Mouse (Mus musculus): ENCODE measurements at regions not wholly inside any gene's neighbourhood (a gene's known extent, or its start where the extent isn't known, plus 50 kb on each side); places are given as distances from the start of the nearest gene placed in this dataset.

DNA sequence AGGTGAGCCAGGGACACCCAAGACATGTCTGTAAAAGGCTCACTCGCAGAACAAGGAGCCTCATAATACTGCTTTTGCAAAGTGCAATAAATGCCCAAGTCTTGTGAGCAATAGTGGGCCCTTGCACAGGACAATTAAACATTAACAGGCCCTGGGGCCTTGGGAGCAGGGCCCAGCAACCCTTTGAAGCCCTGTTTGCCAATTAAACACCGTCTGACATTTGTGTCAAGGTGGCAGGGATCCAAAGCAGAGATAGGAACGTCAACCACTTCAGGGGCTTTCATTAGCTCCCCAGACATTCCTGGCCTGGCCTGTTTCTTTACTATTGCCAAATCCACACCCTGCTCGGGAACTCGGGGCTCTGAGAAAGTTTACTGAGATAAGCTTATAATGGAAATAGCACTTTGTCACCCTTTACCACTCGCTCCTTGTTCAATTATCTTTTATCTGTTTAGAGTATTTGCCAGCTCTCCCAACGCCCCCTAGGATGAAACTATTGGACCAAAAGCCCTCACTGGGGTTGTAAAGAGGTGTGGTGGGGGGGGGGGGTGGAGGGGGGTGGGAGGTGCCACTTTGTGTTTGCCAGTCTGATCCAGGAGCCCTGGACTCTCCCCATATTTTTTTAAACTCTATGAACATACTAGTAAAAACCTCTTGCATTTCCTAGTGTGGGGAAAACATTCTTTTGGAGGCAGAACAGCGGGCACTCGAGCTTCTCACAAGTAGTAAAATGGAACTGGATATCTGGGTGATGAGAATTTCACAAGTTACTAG, 247.4 kb downstream of the Fam49a start:
- DNase-seq (ENCODE audit: low spot score in 2 of 2) = no peak

DNA sequence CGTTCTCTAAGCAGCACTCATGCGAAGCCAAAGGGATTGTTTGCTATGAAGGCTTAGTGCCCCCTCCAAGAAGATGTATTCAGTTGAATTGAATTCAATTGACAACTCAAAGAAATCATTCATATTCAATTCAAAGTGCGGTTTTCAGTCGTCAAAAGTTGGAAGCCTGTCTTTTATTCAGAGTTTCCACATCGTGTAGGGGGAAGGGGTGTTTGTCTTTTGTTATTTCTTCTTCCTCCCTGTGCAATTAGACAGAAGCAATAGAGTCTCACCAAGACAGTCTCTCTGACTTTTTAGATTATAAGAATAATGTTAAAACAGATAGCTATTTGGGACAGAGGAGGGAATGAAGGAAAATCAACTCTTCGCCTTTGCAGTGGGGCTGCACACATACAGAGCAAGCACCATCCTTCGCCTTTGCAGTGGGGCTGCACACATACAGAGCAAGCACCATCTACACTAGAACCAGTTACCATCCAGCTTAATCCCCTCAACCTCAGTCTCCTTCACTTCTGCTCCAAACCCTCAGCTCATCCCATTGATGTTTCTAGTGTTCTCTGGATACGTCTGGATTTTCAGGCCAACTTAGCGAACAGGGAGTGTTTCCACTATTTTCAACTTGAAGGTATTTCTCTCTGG, 246.7 kb downstream of the Fam49a start:
- DNase-seq (ENCODE audit: low spot score in 2 of 2) = no peak

DNA sequence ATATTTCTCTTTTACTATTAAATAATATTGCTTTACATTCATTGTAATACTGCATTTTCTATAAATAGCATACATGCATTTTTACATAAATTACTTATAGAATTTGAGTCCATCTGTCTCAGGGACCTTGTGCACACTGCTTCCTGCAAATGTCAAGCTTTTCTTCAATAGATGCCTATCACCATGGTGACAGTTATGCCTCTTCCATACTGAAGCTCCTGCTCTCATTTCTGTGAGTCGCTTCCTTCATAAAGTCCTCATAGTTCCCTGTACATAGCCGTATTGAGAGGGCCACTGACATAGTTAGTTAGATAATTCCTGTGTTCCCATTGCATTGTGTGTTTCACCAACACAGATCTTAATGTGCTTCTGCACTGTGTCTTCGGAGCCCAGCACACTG, 244.7 kb downstream of the Fam49a start:
- no peak for DNase-seq (ENCODE audit: low spot score in 2 of 2)

DNA sequence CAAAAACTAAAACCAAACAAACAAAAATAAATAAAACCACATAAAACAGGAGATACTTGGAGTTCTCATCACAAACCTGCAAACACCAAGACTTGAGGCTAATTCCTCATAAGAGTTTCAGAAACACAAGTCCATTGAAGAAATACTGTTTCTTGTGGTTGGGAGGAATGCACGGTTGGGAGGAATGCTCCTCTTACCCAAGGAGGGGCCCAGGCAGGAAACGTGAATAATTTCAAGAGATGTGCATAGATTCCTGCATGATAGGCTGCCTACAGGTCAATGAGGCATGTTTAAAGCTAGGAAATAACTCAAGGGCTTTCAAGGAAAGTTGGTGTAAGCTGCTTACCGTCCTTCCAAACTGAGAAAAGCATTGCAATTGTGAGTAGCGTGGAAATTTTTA, 243.7 kb downstream of the Fam49a start:
- DNase-seq (ENCODE audit: low spot score in 2 of 2) = no peak

DNA sequence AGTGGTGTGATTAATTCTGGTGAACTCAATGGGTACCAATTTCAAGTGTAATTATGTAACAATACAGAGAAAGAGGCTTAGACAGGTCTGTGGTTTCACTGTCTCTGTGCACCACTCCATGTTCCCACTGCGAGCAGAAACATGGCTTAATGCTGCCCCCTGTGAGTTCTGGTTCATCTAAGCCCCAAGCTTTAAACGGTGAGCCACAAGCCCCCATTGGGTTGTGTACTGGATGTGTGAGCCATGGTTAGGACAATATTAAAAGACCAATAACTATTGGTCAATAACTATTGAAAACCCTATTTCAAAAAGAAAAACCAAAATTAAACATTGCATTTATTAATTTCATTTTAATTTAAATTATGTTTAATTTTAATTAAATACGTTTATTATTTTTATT, 238.0 kb downstream of the Fam49a start:
- no peak for DNase-seq (ENCODE audit: low spot score in 2 of 2)

DNA sequence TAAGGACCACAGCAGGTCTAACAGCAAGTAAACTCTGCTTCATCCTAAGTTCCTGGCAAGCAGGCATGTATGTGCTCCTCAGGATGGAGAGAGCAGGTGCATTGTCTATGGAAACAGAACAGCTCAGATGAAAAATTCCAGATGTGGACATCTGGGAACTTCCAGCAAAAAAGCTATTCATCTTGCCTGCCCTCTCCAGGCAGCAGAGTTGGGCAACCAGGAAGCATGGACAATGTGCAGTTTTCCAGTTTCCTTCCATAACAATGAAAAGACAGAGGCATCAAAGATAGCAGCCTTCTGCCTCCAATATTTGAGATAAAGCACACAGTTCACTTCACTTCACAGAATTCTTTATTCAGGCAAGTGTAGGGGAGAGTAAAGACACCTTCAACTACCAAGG, 236.7 kb downstream of the Fam49a start:
- no peak for DNase-seq (ENCODE audit: low spot score in 2 of 2)

DNA sequence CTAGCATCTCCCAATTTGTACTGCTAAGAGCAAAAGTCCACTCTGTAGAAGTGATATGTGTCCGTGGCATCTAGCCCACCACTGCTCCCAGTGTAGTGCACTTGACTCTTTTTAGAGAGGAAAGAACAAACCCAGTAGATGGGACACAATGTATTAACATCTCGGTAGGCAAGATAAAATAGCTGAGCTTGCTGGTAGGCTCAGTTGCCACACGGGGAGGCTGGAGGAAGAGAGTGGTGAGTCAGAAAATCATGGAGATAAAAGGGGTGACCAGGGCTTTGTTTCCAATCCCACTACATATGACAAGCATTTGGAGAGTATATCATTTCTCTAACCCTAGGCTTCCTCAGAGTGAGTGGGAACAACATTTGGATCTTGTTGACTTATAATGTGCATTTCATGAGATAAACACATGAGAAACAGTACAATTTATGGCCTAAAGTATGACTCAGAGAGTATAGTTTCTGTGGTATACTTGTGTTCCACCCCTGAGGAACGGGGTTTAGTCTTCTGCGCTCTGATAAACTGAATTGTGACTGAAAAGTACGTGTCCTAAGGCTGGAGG, 235.4 kb downstream of the Fam49a start:
- no peak for DNase-seq (ENCODE audit: low spot score in 2 of 2)

DNA sequence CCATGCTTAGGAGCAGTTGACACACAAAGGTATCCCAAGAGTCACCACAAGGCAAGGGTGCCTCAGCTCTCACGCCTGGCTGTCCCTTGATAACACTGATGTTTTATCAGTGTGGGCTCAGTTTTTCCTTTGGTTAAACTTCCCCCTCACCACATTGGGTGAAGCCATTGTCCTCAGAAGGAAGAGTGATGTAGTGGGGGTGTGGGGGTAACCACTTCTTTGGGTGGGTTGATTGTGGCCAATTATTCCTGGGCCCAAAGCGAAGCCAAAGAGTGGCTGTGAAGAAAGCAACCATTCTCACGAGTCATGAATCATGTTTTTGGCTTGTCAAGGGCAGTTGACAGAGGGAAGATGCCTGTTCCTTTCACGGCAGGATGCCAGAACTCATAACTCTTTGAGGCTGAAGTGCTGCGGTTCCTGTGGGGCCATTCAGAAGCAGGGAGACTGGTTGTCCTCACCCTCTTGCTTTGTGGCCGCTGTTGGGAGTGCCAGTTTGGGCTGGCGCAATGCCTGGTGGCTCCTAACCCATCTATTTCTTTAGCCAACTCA, 234.7 kb downstream of the Fam49a start:
- DNase-seq (ENCODE audit: low spot score in 2 of 2) = no peak

DNA sequence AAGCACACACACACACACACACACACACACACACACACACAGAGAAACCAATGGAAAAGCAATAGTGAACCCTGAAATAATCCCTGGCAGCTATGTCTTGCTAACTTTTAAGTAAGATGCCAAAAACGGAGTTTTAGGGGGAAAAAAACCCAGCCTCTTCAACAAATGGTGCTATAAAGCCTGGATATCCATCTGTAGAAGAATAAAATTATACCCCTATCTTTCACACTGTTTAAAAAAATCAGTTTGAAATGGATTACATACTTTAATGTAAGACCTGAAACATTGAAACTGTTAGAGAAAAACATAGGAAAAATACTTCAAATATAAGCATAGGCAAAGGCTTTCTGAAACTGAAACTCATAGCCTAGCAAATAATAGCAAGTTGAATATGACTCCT, 228.2 kb downstream of the Fam49a start:
- no peak for DNase-seq (ENCODE audit: low spot score in 2 of 2)

DNA sequence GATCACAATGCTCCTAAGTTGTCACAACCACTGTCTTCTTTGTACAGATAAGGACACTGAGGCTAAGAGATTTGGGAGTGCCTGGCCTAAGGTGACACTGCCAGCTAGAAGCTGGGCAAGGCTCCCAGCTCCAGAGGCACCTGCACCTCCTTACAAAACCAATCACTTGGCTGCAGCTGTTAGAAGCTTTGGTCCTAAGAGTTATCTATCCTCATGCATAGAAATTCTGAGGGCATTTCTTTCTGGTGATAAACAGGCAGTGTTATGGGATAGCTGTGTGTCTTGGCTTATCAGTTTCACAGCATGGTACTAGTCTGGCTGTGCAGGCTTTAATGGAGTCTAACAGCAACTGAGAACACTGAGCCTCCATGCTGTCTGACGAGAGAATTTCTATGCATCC, 226.2 kb downstream of the Fam49a start:
- DNase-seq (ENCODE audit: low spot score in 2 of 2) = no peak

DNA sequence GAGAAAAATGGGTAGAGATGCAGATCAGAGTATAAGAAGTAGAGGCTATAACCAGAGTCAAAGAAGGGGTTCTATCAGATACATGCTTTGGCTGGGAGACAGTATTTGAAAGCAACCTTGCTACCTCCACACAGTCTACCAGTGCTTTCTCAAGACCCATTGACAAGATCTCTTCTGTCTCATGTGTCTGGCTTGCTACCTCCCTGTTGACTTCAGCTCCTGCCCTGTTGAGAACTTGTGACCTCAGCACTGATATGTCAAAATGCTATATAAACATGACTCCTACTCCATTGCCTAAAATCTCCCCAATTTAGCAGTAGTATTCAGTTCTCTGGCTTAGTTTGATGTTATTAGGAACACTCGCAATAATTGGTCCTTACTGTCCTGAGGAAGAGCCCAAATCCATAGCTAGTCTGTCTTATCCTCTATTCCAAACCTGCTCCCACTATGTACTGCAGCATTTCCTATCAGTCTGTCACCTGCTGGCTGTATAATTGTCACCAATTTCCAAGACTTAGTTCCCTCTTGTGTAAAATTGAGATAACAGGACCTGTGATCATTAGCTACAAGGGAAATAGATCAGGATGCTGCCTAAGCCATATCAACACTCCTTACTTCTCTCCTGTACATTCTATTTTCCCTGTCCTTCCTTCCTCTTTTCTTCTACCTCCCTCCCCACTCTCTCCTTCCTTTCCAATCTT, 224.9 kb downstream of the Fam49a start:
- no peak for DNase-seq (ENCODE audit: low spot score in 2 of 2)

DNA sequence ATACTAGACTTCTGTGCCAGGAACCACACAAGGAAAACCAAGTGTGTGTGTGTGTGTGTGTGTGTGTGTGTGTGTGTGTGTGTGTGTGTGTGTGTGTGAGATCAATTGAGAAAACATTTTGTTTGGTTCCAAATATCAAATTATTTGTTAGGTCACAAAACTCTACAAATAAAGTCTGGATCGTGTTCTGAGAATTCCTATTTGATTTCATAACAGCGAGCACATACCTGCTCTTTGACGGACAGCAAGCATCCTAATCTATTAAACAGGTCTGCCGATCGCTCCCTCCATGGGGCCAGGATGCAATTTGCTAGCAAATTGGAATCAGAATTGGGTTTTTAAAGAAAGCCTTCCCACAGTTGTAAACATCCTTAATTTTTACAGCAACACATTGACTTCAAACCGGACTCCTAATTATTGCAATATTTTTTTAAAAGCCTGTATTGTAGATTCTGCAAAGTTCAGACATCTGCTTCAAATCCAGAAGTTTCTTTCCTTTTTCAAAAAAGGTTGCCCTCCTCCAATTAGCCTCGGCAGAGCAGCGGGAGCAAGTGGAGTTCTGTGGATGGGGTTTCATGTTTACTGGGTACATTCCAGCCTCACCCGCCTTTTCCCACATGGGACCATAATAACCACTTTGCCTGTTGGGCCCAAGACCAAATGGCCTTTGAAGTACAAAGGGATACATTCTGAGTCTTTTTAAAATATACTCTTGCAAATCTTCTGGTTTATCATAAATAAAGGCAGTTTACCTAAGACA, 223.2 kb downstream of the Fam49a start:
- DNase-seq (ENCODE audit: low spot score in 2 of 2) = no peak

DNA sequence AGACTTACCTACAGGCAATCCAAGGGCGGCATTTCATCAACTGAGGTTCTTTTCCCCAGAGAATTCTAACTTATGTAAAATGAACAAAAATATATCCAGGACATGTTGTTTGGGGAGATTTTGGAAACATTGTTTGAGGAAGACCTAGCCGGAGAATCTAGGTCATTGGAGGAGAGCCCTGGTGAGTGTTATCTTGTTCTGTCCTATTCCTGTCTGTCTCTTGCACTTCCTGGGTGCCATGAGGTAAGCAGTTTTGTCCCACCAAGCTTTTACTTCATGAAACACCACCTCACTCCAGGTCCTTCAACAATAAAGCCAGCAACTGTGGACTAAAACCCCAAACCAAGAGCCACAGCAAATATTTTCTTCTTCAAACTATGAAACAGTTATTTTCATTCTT, 218.5 kb downstream of the Fam49a start:
- no peak for DNase-seq (ENCODE audit: low spot score in 2 of 2)

DNA sequence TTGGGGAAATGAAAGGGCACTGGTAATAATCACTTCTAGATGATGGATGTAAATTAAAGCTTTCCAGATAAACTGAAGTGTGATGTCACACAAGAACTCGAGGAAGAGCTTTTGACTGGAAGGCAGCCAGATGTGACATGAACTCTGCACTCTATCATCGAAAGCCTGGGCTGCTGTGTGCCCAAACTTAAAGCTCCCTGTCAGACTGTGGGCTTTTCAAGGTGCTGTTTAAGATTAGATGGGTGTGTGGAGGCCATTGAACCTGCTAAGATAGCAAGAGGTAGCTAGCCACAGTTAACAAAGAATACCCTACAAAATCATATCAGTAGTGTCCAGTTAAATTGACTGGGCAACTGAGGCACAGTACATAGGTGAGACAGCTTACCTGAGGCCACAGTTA, 190.1 kb downstream of the Fam49a start:
- no peak for DNase-seq (ENCODE audit: low spot score in 2 of 2)

DNA sequence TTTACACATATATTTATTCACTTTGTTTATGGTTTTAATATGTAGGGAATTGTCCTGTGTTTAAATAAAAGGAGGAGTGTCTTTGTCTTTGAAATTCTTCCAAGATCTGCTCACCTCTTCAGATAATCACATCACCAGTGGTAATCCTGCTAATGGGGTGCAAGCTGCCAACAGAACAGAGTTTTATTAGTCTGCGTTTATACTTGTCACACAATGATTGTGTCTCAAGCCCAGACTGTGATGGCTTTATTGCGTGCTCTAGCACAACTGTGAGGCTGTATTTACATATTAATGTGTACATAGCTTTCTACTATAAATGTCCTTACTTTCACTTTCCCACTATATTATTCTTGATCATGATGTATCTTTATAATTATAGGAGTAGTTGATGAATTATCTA, 184.8 kb downstream of the Fam49a start:
- DNase-seq (ENCODE audit: low spot score in 2 of 2) = no peak

DNA sequence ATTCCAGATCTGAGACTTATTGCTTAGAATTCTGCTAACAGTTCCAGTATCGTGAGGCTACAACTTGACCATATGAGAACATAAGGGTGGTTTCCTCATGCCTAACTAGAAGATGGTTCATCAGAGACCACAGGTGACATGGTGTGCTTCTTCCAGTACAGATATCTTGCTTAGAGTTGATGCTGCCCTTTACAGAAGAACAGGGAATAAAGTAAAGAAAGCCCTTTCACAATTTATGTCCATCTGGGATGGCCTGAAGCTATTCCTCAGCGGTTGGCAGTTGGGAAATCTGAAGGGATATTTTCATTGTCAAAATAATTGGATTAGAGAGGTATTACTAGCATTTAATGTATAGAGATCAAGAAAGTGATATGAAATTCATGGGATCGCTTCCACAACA, 184.3 kb downstream of the Fam49a start:
- no peak for DNase-seq (ENCODE audit: low spot score in 2 of 2)

DNA sequence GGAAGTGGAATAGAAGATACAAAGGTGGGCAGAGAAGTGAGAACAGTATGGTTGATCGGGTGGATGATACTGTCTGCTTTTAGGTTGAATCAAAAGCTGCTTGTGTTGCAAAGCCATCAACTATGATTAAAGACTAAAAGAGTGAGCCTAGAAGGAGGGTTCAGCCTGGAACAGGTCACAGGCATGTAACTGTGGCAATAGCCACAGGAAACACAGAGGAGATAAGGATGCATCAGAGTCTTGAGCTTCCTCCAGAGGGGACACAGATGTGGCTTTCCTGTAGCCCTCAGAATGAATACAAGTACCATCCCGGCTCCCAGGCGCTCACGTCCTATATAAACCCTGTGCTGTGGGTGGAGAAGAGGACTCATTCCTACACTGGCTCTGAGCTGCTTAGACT, 180.9 kb downstream of the Fam49a start:
- DNase-seq (ENCODE audit: low spot score in 2 of 2) = no peak

DNA sequence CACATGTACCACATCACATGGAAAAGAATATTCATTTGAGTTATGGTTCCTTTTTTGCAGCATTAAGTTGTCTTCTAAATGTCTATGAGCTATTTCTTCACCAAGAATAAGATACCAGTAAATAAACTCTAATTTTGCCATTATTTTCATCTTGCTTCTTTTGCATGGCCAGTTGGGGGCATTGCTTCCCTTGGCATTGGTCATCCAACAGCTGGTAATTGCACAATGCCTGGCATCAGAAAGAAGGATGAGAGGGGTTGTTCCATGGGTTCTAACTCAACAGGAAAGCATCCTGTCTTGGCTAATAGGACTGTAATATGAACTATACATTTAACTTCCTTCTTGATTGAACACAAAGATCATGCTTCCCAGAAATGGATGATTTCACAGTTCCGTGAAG, 174.4 kb downstream of the Fam49a start:
- no peak for DNase-seq (ENCODE audit: low spot score in 2 of 2)

DNA sequence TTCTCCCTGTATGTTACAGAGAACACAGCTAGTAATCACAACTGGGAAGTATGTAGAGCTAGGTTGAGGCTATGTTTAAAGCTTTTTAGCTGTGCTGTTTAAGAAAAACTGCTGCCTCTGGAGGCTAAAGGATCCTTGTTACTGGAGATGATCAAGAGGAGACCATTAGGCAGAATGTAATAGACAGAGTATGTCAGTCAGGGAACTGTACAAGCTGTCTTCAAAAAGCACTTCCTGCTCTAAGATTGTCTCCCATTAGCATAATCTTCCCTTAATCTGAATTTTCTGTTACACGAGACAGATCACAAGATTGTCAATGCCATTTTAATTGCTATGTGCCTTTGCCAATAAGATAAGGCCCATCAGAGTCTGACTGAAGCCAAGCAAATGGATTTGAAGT, 170.7 kb downstream of the Fam49a start:
- no peak for DNase-seq (ENCODE audit: low spot score in 2 of 2)
